Mouse (Mus musculus) embryonic fibroblast, embryonic 13.5 days (primary cell): ENCODE data around the gene Dgkq. TPM values are rescaled to one million over a fixed set of nuclear protein-coding genes. Genes with fewer than 3 reads are reported as not detected.

Experiments used
- H3K27ac ChIP-seq: 2 replicates; pipeline ENCODE4 v1.5.1; 2012; ENCODE audit warnings: low read length, control low read depth, inconsistent platforms; ENCODE audit not compliant: insufficient read depth
- H3K4me1 ChIP-seq: 2 replicates; pipeline ENCODE4 v1.6.1; 2011; ENCODE audit warnings: low read length; ENCODE audit not compliant: control insufficient read depth, insufficient read depth
- H3K4me3 ChIP-seq: 2 replicates; pipeline ENCODE4 v1.5.1; 2011; ENCODE audit warnings: mild to moderate bottlenecking, control low read depth, low read length; ENCODE audit not compliant: insufficient read depth
- CTCF ChIP-seq: IDR thresholded peaks from 2 replicates; pipeline ENCODE4 v1.5.1; 2011; ENCODE audit warnings: mild to moderate bottlenecking, control low read depth, low read length, moderate library complexity, borderline replicate concordance; ENCODE audit not compliant: insufficient read depth
- POLR2A ChIP-seq: IDR thresholded peaks from 2 replicates; pipeline ENCODE4 v1.6.1; 2011; ENCODE audit warnings: low read depth, mild to moderate bottlenecking, control low read depth, low read length, moderate library complexity
- polyA plus RNA-seq: library from polyadenylated mRNA; stranded (reverse); fragments of >200 nt; gene quantifications from 2 replicates; pipeline ENCODE4 v1.2.4, GENCODE M21; 2011; ENCODE audit warnings: low read depth; ENCODE audit not compliant: missing spikeins, insufficient read length

Gene Dgkq
- polyA plus RNA-seq, 1 experiment: 11.8 TPM

- Histone ChIP-seq H3K4me3 (no peak overlapping the region), H3K27ac (no peak overlapping the region), H3K4me1 (peaks cover 5% of the 10 kb centered on the region)
- TF ChIP-seq CTCF (no peak), POLR2A (no peak)
Measured at GRCm38 (mm10) chr5:108626050-108626660, 43.3 kb downstream of the Dgkq start.

GRCm38 (mm10) chr5:108621870-108622269, 47.6 kb downstream of the Dgkq start:
- Histone ChIP-seq H3K4me1 (peaks cover 3% of the 10 kb centered on the region; the same call in 1 of the 2 replicates), H3K4me3 (no peak overlapping the region), H3K27ac (no peak overlapping the region)
- no peak for TF ChIP-seq POLR2A

GRCm38 (mm10) chr5:108610426-108610825, 59.0 kb downstream of the Dgkq start:
- H3K4me3 ChIP-seq: no peak overlapping the region
- no peak overlapping the region for H3K27ac ChIP-seq
- TF ChIP-seq CTCF (no peak), POLR2A (no peak)
- H3K4me1 ChIP-seq: no peaks in the 10 kb centered on the region

GRCm38 (mm10) chr5:108602537-108602936, 66.9 kb downstream of the Dgkq start:
- H3K4me1 ChIP-seq: no peaks in the 10 kb centered on the region
- no peak overlapping the region for H3K27ac ChIP-seq
- no peak overlapping the region for H3K4me3 ChIP-seq
- no peak for TF ChIP-seq CTCF
- TF ChIP-seq POLR2A: no peak

- TF ChIP-seq POLR2A (no peak), CTCF (no peak)
- H3K4me1 ChIP-seq: no peaks in the 10 kb centered on the region
- no peak overlapping the region for H3K27ac ChIP-seq
- H3K4me3 ChIP-seq: no peak overlapping the region
Measured at GRCm38 (mm10) chr5:108599923-108600322, 69.5 kb downstream of the Dgkq start.

Other genes with a start within 250 kb of the Dgkq start
- 264 and 289 TPM in 2 replicates for gene Atp5k, start 235.2 kb downstream of the Dgkq start, polyA plus RNA-seq
- 0.72 and 0.95 TPM in 2 replicates for gene Mfsd7a, start 220.8 kb downstream of the Dgkq start, polyA plus RNA-seq
- 92.3 and 93.4 TPM in 2 replicates for gene Pcgf3, start 208.4 kb downstream of the Dgkq start, polyA plus RNA-seq
- not detected in 2 replicates for gene Cplx1, start 119.6 kb downstream of the Dgkq start, polyA plus RNA-seq
- 74.7 and 92.7 TPM in 2 replicates for gene Gak, start 39.9 kb downstream of the Dgkq start, polyA plus RNA-seq
- 29.0 and 36.3 TPM in 2 replicates for gene Tmem175, start 39.9 kb downstream of the Dgkq start, polyA plus RNA-seq
- gene Idua, start 9.3 kb downstream of the Dgkq start, polyA plus RNA-seq: 17.9 and 18.6 TPM in 2 replicates
- 0.23 TPM in 1 of 2 replicates, not detected in the other for gene Slc26a1, start 5.9 kb upstream of the Dgkq start, polyA plus RNA-seq
- gene Fgfrl1, start 22.7 kb upstream of the Dgkq start, polyA plus RNA-seq: 22.5 and 30.6 TPM in 2 replicates
- not detected in 2 replicates for gene Rnf212, start 105.3 kb upstream of the Dgkq start, polyA plus RNA-seq
- gene Tmed11, start 125.7 kb upstream of the Dgkq start, polyA plus RNA-seq: not detected in 2 replicates
- gene Vmn2r8, start 139.2 kb upstream of the Dgkq start, polyA plus RNA-seq: not detected in 2 replicates
- gene Vmn2r9, start 182.9 kb upstream of the Dgkq start, polyA plus RNA-seq: not detected in 2 replicates